Mouse (Mus musculus): ENCODE measurements at regions not wholly inside any gene's neighbourhood (a gene's known extent, or its start where the extent isn't known, plus 50 kb on each side); places are given as distances from the start of the nearest gene placed in this dataset.

DNA sequence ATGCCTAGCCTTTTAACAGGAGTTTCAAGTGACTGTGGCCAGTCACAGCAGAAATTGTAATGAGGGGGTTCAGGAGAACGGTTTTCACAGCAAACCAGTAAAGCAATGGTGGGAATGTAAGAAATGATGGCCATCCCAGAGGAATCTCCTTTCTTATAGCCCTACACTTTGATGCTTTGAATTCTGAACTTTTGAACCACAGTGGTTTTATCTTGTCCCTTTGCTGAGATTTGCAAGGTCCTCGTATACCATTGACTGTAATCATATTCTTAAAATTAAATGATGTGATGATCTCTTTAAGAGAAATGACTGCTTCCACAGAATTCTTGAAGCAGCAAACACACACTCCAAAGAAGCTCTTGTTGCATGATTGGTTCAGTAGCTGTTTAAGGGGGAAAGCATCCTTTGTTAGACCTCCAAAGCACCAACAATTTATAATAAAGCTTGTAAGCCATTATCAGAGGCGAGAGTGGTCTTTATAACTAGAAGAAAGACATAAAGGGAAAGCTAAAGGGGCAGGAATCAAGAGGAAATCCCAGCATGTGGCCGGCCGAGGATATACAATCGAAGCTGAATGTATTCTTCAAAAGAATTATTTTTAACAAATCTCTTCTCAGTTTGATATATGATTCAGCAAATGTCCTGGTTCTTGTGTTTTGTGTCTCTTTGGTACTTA, 56.3 kb upstream of the Robo2 start:
- TF ChIP-seq POLR2AphosphoS5 (IDR thresholded peaks at IDR 0.05; ENCODE audit: insufficient replicate concordance, low read depth, low read length) (no peak), GATA1 (IDR thresholded peaks at IDR 0.05; ENCODE audit: borderline replicate concordance, low read length) (no peak), GATA2 (IDR thresholded peaks at IDR 0.05; ENCODE audit: borderline replicate concordance, low read depth, low read length) (no peak), TAL1 (conservative IDR thresholded peaks at IDR 0.05; ENCODE audit: low read depth, low read length) (no peak), CTCF (IDR thresholded peaks at IDR 0.05; ENCODE audit: low read depth, low read length) (no peak)
- H3K4me3 ChIP-seq (ENCODE audit: low read depth, low read length): no peak overlapping the region
- no peaks in the 10 kb centered on the region for H3K36me3 ChIP-seq (replicated peaks)
- no peaks in the 10 kb centered on the region for H3K4me1 ChIP-seq (ENCODE audit: insufficient read depth, low read depth, low read length)
- H3K9me3 ChIP-seq (replicated peaks): no peaks in the 10 kb centered on the region
- no peaks in the 10 kb centered on the region for H3K27me3 ChIP-seq (ENCODE audit: insufficient read depth, low read length)
- DNase-seq (ENCODE audit: low spot score) (no peak), ATAC-seq (ENCODE audit: extremely low read depth, insufficient number of reproducible peaks, low FRiP score, poor library complexity, severe bottlenecking) (no peak)

DNA sequence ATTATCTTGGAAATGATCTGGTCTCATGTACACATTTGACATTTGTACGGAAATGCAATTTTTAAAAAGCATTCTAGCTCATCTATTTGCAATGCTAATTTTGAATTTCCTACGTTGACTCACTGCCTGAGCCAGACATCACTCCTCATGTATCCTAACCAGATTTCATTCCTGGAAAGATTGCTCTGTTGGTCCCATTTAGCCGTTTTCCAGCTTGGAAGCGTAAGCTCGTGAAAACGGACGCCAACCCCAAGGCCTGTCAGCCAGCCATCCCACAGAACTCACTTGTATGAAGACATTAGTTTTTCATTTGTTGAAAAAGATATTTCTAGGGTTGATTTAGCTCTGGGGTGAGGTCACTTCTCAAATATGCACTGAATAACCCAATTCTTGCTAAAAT, 55.5 kb upstream of the Robo2 start:
- H3K4me3 ChIP-seq (ENCODE audit: low read depth, low read length): no peak overlapping the region
- ATAC-seq (ENCODE audit: extremely low read depth, insufficient number of reproducible peaks, low FRiP score, poor library complexity, severe bottlenecking) (no peak), DNase-seq (ENCODE audit: low spot score) (no peak)
- H3K4me1 ChIP-seq (ENCODE audit: insufficient read depth, low read depth, low read length): no peaks in the 10 kb centered on the region
- no peaks in the 10 kb centered on the region for H3K36me3 ChIP-seq (replicated peaks)
- no peaks in the 10 kb centered on the region for H3K9me3 ChIP-seq (replicated peaks)
- TF ChIP-seq TAL1 (conservative IDR thresholded peaks at IDR 0.05; ENCODE audit: low read depth, low read length) (no peak), GATA1 (IDR thresholded peaks at IDR 0.05; ENCODE audit: borderline replicate concordance, low read length) (no peak), POLR2AphosphoS5 (IDR thresholded peaks at IDR 0.05; ENCODE audit: insufficient replicate concordance, low read depth, low read length) (no peak), CTCF (IDR thresholded peaks at IDR 0.05; ENCODE audit: low read depth, low read length) (no peak), GATA2 (IDR thresholded peaks at IDR 0.05; ENCODE audit: borderline replicate concordance, low read depth, low read length) (no peak)
- H3K27me3 ChIP-seq (ENCODE audit: insufficient read depth, low read length): no peaks in the 10 kb centered on the region

DNA sequence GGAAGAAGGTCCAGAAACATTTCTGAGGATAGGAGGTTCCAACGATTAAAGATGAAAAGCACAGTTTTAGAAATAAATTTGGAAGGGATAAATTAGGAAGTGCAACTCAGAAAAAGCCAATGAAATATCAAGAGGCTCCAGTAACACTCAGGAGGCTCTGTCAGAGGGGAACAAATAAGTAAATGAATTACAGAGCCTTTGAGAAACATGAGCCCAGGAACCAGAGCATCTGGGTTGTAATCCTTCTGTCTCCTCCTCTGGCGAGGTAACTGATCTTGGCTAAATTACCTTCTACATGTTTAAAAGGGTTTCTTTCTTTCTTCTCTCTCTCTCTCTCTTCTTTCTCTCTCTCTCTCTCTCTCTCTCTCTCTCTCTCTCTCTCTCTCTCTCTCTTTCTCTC, 53.2 kb upstream of the Robo2 start:
- DNase-seq (ENCODE audit: low spot score) (no peak), ATAC-seq (ENCODE audit: extremely low read depth, insufficient number of reproducible peaks, low FRiP score, poor library complexity, severe bottlenecking) (no peak)
- TF ChIP-seq GATA2 (IDR thresholded peaks at IDR 0.05; ENCODE audit: borderline replicate concordance, low read depth, low read length): no peak
- TF ChIP-seq GATA1 (IDR thresholded peaks at IDR 0.05; ENCODE audit: borderline replicate concordance, low read length): no peak
- no peak for TF ChIP-seq POLR2AphosphoS5 (IDR thresholded peaks at IDR 0.05; ENCODE audit: insufficient replicate concordance, low read depth, low read length)
- no peak for TF ChIP-seq TAL1 (conservative IDR thresholded peaks at IDR 0.05; ENCODE audit: low read depth, low read length)
- TF ChIP-seq CTCF (IDR thresholded peaks at IDR 0.05; ENCODE audit: low read depth, low read length): no peak
- H3K4me1 ChIP-seq (ENCODE audit: insufficient read depth, low read depth, low read length): no peaks in the 10 kb centered on the region
- H3K27me3 ChIP-seq (ENCODE audit: insufficient read depth, low read length): no peaks in the 10 kb centered on the region
- no peaks in the 10 kb centered on the region for H3K36me3 ChIP-seq (replicated peaks)
- no peaks in the 10 kb centered on the region for H3K9me3 ChIP-seq (replicated peaks)
- H3K4me3 ChIP-seq (ENCODE audit: low read depth, low read length): no peak overlapping the region

DNA sequence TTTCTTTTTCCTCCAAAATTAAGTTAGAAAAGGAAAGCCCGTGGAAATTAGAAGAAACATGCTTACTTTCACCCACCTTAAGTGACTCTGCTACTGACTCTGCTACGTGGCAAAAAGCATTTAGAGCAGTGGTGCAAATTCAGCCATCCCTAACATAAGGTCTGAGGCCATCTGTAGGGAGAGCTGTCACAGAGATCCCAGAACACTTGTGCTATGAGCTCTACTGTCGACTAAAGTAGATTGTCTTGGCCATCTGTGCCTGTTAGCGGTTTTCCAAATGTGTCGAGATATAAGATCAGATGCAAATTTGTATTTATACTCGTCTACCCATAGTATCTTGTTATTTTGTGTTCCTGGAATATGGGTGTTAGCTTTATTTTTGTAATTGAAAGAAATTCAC, 52.7 kb upstream of the Robo2 start:
- no peaks in the 10 kb centered on the region for H3K36me3 ChIP-seq (replicated peaks)
- no peaks in the 10 kb centered on the region for H3K27me3 ChIP-seq (ENCODE audit: insufficient read depth, low read length)
- no peak for ATAC-seq (ENCODE audit: extremely low read depth, insufficient number of reproducible peaks, low FRiP score, poor library complexity, severe bottlenecking)

DNA sequence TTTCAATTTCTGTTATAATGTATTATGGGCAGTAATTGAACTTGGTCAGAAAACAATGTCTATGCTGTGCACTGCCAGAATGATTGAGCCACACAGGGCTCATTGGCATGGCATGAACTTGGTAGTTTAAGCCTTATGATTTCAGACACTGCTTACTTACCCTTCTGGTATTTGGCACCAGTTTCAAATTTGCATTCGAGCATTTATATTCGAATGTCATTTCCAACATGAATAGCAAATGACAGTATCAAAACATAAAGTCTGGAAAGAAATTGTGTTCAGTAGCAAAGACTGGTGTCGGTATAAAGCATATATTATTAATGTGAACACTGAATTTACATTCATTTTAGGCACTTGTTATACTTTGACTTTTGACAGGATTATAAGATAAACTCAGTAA, 50.8 kb upstream of the Robo2 start:
- TF ChIP-seq CTCF (IDR thresholded peaks at IDR 0.05; ENCODE audit: low read depth, low read length) (no peak), POLR2AphosphoS5 (IDR thresholded peaks at IDR 0.05; ENCODE audit: insufficient replicate concordance, low read depth, low read length) (no peak), TAL1 (conservative IDR thresholded peaks at IDR 0.05; ENCODE audit: low read depth, low read length) (no peak), GATA1 (IDR thresholded peaks at IDR 0.05; ENCODE audit: borderline replicate concordance, low read length) (no peak), GATA2 (IDR thresholded peaks at IDR 0.05; ENCODE audit: borderline replicate concordance, low read depth, low read length) (no peak)
- Histone ChIP-seq H3K27me3 (ENCODE audit: insufficient read depth, low read length) (no peaks in the 10 kb centered on the region), H3K36me3 (replicated peaks) (no peaks in the 10 kb centered on the region), H3K4me1 (ENCODE audit: insufficient read depth, low read depth, low read length) (no peaks in the 10 kb centered on the region), H3K9me3 (replicated peaks) (no peaks in the 10 kb centered on the region), H3K4me3 (ENCODE audit: low read depth, low read length) (no peak overlapping the region)
- no peak for ATAC-seq (ENCODE audit: extremely low read depth, insufficient number of reproducible peaks, low FRiP score, poor library complexity, severe bottlenecking)
- no peak for DNase-seq (ENCODE audit: low spot score)

More for the DNA sequence above, 52.7 kb upstream of the Robo2 start:
- TF ChIP-seq GATA1 (IDR thresholded peaks at IDR 0.05; ENCODE audit: borderline replicate concordance, low read length) (no peak), POLR2AphosphoS5 (IDR thresholded peaks at IDR 0.05; ENCODE audit: insufficient replicate concordance, low read depth, low read length) (no peak)
- no peaks in the 10 kb centered on the region for H3K4me1 ChIP-seq (ENCODE audit: insufficient read depth, low read depth, low read length)
- no peak for DNase-seq (ENCODE audit: low spot score)
- H3K9me3 ChIP-seq (replicated peaks): no peaks in the 10 kb centered on the region
- H3K4me3 ChIP-seq (ENCODE audit: low read depth, low read length): no peak overlapping the region
